Mouse (Mus musculus) macrophage (primary cell): ENCODE data around the gene Fgfr4. TPM values are rescaled to one million over a fixed set of nuclear protein-coding genes. Genes with fewer than 3 reads are reported as not detected.
A peak's percentile ranks its signal among the peaks of the same experiment; 100 is the strongest.
"Not testable (repeated sequence)": the region's sequence is repeated elsewhere in the genome, so short reads cannot be mapped to it uniquely, and the experiment has no call there.

Experiments
- H3K27ac ChIP-seq: fragments of 350-480 bp; formaldehyde crosslinking; 2 replicates; pipeline ENCODE4 v1.9.0; 2021
- H3K36me3 ChIP-seq: fragments of 350-480 bp; formaldehyde crosslinking; 2 replicates; pipeline ENCODE4 v1.9.0; 2021; ENCODE audit errors: inconsistent target
- H3K4me3 ChIP-seq: fragments of 350-480 bp; formaldehyde crosslinking; 2 replicates; pipeline ENCODE4 v1.9.0; 2021; ENCODE audit errors: inconsistent target
- H3K79me2 ChIP-seq: fragments of 350-480 bp; formaldehyde crosslinking; 2 replicates; pipeline ENCODE4 v1.9.0; 2021; ENCODE audit errors: inconsistent target
- WGBS: methylation state at CpG from one replicate; pipeline ENCODE4 v1.1.7; 2026; ENCODE audit warnings: inconsistent platforms; ENCODE audit not compliant: missing documents; 5-methylcytosine and 5-hydroxymethylcytosine counted together
- polyA plus RNA-seq: library from polyadenylated mRNA; stranded (reverse); fragments of 250-400 nt; gene quantifications from 3 replicates; pipeline ENCODE4 v1.2.4, GENCODE M21; 2018; ENCODE audit warnings: inconsistent platforms

Fgfr4 gene
- polyA plus RNA-seq, 1 experiment from 2014 or later = not detected

DNA sequence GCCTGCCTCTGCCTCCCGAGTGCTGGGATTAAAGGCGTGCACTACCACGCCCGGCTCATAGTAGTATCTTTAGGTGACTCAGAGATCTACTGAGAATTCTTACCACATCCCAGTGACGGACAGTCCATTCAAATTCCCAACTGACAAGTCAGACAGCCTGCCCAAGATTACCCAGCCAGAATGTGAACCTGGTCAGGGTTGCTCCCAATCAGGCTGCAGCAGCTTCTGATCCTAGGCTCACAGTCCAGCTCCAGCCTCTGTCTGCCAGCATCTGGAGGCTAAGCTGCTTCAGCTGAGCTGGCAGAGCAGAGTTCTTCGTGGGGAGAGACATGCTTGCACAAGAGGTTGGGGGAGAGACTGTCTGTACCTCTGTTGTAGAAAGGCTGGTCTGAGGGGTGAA lies 30.9 kb downstream of the Fgfr4 start:
- 82% methylated on average over 6 of the region's 6 CpGs for WGBS
- H3K36me3 ChIP-seq = no peaks in the 10 kb centered on the region
- no peaks in the 10 kb centered on the region for H3K79me2 ChIP-seq
- no peak overlapping the region for H3K4me3 ChIP-seq
- no peak overlapping the region for H3K27ac ChIP-seq

DNA sequence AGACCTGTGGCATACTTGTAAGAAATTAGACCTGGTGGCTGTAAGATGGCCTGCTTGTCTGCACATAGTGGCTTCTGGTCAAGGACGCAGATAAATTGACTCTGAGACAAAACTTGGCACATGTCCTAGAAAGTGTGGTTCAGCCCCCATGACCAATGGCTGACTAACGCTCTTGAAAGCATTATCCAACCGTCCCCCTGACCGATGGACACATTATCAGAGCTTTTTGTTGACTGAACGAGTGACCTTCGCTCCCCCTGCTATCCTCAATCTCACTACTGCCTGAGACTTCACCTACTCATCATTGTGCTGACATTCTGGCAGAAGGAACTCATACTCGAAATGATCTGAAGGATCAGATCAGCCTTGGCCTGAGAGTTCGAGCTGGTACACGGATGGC lies 34.6 kb downstream of the Fgfr4 start:
- H3K79me2 ChIP-seq, H3K4me3 ChIP-seq, H3K36me3 ChIP-seq, H3K27ac ChIP-seq: not testable (repeated sequence)
- WGBS = 20% methylated on average over 1 of the region's 9 CpGs

DNA sequence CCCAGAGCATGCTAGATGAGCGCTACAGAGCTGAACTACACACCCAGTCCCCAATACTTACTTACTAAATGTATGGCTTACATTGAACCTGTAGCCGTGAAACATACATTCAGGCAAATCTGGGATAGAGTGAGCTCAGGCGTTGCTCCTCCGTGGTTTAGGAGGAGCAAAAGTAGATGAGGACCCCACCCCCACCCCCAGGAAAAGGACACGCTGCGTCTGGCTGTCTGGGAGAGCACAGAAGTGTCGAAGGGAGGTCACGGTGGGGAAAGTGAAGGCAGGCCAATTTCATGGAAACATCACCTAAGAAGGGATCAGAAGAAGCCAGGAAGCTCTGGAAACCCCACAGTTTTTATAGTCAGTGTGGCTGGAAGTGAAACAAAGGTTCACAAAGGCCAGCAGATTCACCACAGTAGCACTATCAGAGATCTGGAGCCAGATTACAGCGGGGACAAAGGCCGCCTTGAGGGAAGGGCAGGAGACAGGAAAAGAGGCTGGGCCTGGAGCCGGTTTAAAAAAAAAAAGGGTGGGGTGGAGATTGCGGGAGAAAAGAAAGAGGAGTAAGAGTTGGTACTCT lies 37.2 kb downstream of the Fgfr4 start:
- no peaks in the 10 kb centered on the region for H3K79me2 ChIP-seq
- WGBS = 7% methylated on average over 12 of the region's 12 CpGs
- H3K27ac ChIP-seq = peak overlapping the region; percentile 60
- H3K4me3 ChIP-seq = peak overlapping the region; percentile 54
- H3K36me3 ChIP-seq = no peaks in the 10 kb centered on the region

DNA sequence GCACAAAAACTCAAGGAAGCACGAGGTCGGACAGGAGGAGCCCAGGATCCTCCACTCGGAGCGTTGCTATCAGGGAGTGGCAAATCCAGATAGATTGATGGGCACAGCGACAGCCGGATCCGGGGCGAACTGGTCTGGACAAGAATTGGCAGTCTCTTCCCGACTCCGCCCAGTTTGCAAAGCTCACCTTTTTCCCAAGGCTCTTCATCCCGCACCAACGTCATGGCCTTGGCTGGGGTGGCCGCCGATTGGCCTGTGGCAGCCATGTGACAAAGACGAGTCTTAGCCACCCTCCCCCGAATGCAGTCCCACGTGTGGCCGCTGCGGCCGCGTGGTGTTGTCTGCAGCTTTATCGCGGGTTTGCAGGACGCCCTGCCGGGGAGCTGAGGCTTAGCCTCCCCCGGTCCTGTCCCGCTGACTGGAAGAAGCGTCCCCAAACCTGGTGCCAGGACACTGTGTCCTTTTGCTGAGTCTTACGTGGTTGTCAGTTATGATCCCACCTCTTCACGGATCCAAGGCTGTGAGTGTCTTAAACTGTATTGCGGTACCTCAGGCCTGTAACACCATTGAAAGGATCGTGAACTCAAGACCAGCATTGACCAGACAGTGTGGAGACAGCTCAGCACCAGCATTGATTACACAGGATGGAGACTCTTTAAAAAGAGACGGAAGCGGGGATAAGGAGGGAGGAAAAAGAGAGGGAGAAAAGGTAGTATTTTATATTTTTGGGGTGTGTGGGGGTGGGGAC lies 37.9 kb downstream of the Fgfr4 start:
- Histone ChIP-seq H3K4me3 (peak overlapping the region; percentile 54), H3K27ac (peak overlapping the region; percentile 60), H3K79me2 (no peaks in the 10 kb centered on the region), H3K36me3 (no peaks in the 10 kb centered on the region)
- WGBS = 5% methylated on average over 34 of the region's 34 CpGs

DNA sequence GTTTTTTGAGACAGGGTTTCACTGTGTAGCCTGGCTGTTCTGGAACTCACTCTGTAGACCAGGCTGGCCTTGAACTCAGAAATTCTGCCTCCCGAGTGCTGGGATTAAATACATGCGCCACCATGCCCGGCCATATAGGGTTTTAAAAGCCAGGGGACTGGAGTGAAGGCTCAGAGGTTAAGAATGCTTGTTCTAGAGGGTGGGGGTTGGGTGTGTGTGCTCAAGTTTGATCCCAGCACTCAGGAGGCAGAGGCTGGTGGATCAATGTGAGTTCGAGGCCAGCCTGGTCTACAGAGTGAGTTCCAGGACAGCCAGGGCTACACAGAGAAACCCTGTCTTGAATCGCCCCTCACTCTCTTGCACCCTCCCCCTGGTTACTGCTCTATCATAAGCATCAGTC lies 39.1 kb downstream of the Fgfr4 start:
- Histone ChIP-seq H3K27ac (no peak overlapping the region), H3K4me3 (no peak overlapping the region), H3K36me3 (no peaks in the 10 kb centered on the region), H3K79me2 (no peaks in the 10 kb centered on the region)
- 99% methylated on average over 5 of the region's 5 CpGs for WGBS

DNA sequence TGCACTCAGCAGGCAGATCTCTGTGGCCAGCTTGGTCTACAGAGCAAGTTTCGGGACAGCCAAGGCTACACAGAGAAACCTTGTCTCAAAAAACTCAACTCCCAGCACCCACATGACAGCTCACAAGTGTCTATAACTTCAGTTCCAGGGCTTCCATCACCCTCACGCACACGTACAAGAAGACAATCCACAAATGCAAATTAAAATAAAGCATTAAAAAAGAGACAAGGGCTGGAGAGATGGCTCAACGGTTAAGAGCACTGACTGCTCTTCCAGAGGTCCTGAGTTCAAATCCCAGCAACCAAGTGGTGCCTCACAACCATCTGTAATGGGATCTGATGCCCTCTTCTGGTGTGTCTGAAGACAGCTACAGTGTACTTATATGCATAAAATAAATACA lies 50.3 kb downstream of the Fgfr4 start:
- 95% methylated on average over 4 of the region's 4 CpGs for WGBS
- not testable (repeated sequence) for H3K79me2 ChIP-seq, H3K36me3 ChIP-seq, H3K4me3 ChIP-seq
- H3K27ac ChIP-seq = peak overlapping the region; percentile 35

DNA sequence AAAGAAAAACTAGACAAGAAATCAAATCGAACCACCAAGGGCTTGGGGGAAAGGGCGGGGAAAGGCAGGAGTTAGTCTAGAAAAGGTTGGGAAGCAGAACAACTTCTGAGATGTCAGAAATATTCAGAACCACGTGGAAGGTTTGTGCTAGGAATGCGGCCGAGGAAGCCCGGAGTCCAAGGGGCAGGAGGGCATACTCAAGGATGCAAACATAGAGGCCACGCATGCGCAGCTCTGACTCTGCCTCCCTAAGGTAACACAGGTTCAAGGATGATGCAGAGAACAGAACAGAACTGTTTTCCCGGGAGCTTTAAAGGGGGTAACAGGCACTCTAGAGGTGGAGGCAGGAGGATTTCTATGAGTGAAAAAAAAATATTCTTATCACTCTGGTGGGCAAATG lies 51.3 kb downstream of the Fgfr4 start:
- Histone ChIP-seq H3K4me3 (no peak overlapping the region), H3K79me2 (no peaks in the 10 kb centered on the region), H3K27ac (no peak overlapping the region), H3K36me3 (no peaks in the 10 kb centered on the region)
- 91% methylated on average over 9 of the region's 9 CpGs for WGBS

DNA sequence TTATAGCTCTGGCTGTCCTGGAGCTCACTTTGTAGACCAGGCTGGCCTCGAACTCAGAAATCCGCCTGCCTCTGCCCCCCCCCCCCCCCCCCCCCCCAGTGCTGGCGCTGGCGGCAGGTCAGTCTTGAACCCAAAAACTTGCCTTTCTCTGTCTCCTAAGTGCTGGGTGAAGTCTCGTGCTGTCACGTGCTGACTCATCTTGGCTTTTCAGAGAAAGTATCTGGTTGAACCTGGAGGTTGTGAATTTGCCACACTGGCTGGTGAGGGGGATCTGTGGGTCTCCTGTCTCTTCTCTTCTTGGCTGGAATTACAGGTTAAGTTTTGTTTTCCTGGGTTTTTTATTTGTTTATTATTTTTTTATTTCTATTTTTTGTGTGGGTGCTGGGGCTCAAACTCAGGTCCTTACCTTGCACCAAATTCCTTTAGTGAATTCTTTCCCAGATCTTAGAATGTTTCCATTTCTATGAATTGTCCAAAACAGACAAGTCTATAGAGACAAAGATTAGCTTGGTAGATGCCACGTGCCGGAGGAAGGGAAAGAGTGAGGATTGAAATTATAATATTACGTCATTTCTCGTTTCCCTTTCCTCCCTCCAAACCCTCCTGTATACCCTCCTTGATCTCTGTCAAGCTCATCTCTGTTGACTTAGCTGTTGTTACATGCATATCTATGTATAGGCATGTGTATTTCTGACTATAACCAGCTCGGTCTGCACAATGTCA lies 52.4 kb downstream of the Fgfr4 start:
- H3K27ac ChIP-seq = no peak overlapping the region
- H3K79me2 ChIP-seq = no peaks in the 10 kb centered on the region
- WGBS = 44% methylated on average over 7 of the region's 11 CpGs
- H3K4me3 ChIP-seq = no peak overlapping the region
- H3K36me3 ChIP-seq = no peaks in the 10 kb centered on the region

DNA sequence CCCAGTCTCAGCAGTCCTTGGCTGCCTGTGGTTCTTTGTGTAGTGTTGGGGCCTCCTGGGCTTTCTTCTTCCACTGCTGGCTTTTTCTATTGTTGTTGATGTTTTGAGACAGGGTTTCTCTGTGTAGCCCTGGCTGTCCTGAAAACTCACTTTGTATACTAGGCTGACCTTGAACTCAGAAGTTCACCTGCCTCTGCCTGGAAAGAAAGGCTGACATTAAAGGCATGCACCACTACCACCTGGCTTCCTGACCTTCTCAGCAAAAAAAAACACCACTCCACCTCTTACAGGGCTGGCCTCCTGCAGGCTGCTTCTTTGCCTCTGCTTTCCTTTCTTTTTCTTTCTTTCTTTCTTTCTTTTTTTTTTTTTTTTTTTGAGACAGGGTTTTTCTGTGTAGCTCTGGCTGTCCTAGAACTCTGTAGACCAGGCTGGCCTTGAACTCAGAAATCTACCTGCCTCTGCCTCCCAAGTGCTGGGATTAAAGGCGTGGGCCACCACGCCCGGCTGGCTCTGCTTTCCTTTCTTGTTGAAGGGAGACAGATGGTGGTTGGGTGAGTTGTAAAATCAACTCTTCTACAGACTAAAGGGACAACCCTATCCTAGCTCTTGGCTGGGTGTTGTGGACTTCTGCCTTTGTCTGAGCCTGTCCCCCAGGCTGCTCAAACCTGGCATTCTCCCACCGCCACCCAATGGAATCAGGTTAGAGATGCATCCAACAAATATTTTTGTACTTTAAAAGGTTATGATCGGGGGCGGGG lies 53.2 kb downstream of the Fgfr4 start:
- 97% methylated on average over 4 of the region's 6 CpGs for WGBS
- Histone ChIP-seq H3K4me3 (no peak overlapping the region), H3K36me3 (no peaks in the 10 kb centered on the region), H3K27ac (no peak overlapping the region), H3K79me2 (no peaks in the 10 kb centered on the region)

DNA sequence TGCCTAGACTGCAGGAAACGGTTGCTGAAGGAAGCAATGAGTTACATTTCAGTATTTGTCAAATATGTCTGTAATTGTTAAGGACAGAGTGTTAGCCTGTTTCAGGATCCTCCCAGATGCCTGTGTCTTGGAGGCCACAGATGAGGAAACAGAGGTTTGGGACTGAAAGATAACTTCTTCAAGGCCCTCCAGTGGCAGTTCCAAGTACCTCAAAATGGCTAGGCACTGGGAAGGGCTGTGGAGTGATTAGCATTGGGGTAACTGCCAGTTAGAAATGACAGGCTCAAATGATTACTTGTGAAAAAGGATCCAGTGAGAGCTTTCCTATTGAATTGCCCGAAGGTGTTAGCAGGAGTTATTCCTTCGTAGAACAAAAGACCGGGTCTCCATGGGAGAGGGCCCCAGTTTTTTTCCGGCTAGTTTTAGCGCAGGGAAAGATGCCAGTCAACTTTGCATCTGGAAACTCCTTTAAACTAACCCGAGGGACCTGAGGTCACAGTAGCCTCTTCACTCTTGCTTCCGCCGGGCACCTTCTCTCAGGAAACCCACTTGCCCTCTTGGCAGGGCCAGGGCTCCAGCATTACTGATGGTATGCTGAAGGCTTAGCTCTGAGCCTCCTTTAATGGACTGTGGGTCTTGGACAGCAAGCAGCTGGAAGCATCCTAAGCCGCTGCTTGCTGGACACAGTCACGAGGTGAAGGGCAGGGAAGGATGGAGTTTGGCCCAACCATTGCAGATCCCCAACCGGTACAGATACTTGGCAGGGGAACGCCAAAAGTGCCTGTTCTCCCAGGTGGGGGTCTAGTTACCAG lies 56.6 kb downstream of the Fgfr4 start:
- H3K4me3 ChIP-seq = no peak overlapping the region
- 0 out of 2 replicates have a peak, but pooled peaks cover 4% of the 10 kb centered on the region for H3K36me3 ChIP-seq
- peaks cover 12% of the 10 kb centered on the region for H3K79me2 ChIP-seq
- 91% methylated on average over 13 of the region's 13 CpGs for WGBS
- H3K27ac ChIP-seq = no peak overlapping the region

DNA sequence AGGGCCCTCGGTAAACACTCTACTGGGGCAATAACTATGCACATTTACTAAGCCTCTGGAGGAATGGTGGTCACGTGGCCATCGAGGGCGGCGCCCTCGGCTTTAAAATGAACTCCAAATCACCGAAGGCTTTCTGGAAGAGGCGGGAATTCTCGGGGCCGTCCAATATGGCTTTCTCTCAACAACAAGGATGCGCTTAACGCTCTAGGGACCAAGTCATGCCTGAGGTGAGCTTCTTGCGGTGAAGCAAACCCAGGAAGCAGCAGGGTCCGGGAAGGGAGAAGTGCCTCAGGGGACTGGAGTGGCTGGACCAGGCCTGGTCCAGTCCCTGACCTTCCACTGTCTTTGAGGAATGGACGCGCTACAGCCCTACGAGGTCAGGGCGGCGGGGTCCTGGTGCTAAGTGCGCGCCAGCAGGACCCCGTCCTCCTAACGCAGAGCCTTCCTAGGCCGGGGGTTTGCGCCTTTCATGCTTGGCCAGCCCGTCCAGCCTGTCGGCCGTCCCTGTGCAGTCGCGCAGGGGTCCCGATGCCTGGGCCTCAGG lies 57.3 kb downstream of the Fgfr4 start, which contains the start of gene Nsd1:
Gene Nsd1 (plus strand): TSS at position 134 of the 544 bp plus-strand sequence.
- Histone ChIP-seq H3K27ac (no peak within 1 kb of the TSS), H3K79me2 (peaks cover 19% of the 10 kb centered on the region), H3K36me3 (0 out of 2 replicates have a peak, but pooled peaks cover 10% of the 10 kb centered on the region), H3K4me3 (no peak within 1 kb of the TSS)
- 87% methylated on average over 29 of the region's 31 CpGs for WGBS

DNA sequence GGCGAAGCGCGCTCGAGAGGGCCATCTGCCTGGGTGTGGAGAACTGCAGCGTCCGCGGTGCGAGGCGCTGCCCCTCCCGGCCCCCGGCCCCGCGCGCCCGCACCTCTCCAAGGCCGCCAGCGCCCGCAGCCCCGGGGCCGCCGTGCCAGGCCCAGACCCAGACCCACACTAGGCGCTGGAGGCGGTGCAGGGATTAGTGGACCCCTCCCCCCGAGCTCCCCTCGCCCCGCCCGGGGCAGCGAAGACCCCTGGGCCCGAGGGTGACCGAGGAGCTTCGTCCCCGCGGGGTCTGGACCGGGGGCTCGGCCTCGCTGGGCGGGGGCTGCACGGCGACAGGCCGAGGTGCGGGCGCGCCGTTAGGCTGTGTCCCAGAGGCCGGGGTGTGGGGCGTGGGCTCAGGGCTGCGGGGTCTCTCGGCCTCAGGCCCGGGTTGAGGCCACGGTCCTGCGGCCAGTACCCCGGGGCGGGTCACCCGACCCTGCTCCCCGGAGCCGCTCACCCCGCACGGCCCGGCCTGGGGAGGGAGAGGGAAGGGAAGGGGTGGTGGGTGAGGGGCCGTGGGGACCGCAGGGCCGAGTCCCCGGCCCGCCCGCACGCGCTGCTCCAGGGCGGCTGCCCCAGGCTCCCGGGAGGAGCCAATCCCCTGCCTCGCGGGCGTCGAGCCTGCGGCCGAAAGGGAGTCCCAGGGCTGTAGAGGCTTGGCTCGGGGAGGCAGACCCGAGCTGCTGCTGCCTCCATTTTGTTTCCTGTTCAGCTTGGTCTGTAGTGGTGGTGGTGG lies 57.9 kb downstream of the Fgfr4 start:
- Histone ChIP-seq H3K79me2 (peaks cover 25% of the 10 kb centered on the region), H3K4me3 (no peak overlapping the region), H3K36me3 (peaks cover 10% of the 10 kb centered on the region; the same call in 1 of the 2 replicates), H3K27ac (no peak overlapping the region)
- WGBS = 40% methylated on average over 14 of the region's 77 CpGs

DNA sequence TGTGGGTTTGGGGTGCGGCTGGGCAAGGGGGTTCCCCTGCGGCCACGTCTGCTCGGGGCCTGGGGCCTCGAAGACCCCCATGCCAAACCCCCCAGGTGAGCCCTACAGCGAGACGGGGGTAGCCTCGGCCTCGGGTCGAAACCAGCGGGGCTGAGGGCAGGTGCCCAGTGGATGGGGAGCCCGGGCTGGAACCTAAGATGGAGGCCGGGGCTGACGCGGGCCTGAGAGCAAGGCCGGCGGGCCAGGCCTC lies 58.5 kb downstream of the Fgfr4 start:
- 17% methylated on average over 17 of the region's 17 CpGs for WGBS
- Histone ChIP-seq H3K36me3 (peaks cover 12% of the 10 kb centered on the region; the same call in 1 of the 2 replicates), H3K4me3 (no peak overlapping the region), H3K79me2 (peaks cover 30% of the 10 kb centered on the region), H3K27ac (no peak overlapping the region)
